Mouse (Mus musculus) cerebellum, adult 9-10 months (tissue): ENCODE data around the gene Olfr403.
"Not testable (repeated sequence)": the region's sequence is repeated elsewhere in the genome, so short reads cannot be mapped to it uniquely, and the experiment has no call there.

ENCODE experiments used
- DNase-seq: peaks from one replicate; pipeline ENCODE4 v3.0.0; 2022

Gene Olfr403

GRCm38 (mm10) chr11:74185949-74186348 is at the start of gene Olfr403:
Gene Olfr403, plus strand, starts transcription at chr11:74186249.
- no peak for DNase-seq

GRCm38 (mm10) chr11:74140001-74140400 is 46.0 kb upstream of the Olfr403 start:
- not testable (repeated sequence) for DNase-seq

GRCm38 (mm10) chr11:74145866-74146265 is 40.2 kb upstream of the Olfr403 start:
- no peak for DNase-seq

GRCm38 (mm10) chr11:74153229-74153628 is 32.8 kb upstream of the Olfr403 start, which contains the start of gene Olfr402:
Gene Olfr402, plus strand, starts transcription at chr11:74153529.
- DNase-seq = no peak

- no peak for DNase-seq
Measured at GRCm38 (mm10) chr11:74168771-74169170, 17.3 kb upstream of the Olfr403 start.

- DNase-seq = no peak
Measured at GRCm38 (mm10) chr11:74183168-74183567, 2.9 kb upstream of the Olfr403 start.

- DNase-seq = no peak
Measured at GRCm38 (mm10) chr11:74183745-74184144, 2.3 kb upstream of the Olfr403 start.

GRCm38 (mm10) chr11:74211279-74211678 is 25.2 kb downstream of the Olfr403 start, which contains the start of gene Olfr43:
Gene Olfr43, minus strand, starts transcription at chr11:74211379.
- DNase-seq = no peak

GRCm38 (mm10) chr11:74241201-74241600 is 55.2 kb downstream of the Olfr403 start:
- no peak for DNase-seq
